ENCODE assay signal across 18 mouse cellular contexts in genomic region chr19:10189940-10190339, GRCm38 (mm10). TPM values are rescaled to one million over a fixed set of nuclear protein-coding genes. Genes with fewer than 3 reads are reported as not detected.
DNase-seq lines count a peak whose midpoint lies in the region; ATAC-seq and TF ChIP-seq lines count a peak whose summit lies in the region.
"Had no signal": no experiment of that assay in that cellular context is flagged by ENCODE, and none has a peak within 500 bp of the region (broad histone marks: within the 10 kb centered on the region; RNA-seq: fewer than 3 reads in every experiment).

No protein-coding gene starts in this region.

- peaks cover 34% of the 10 kb centered on the region for H3K4me1 ChIP-seq in kidney, adult 2 months (ENCODE audit: control insufficient read depth, insufficient read depth, low read length)
- peaks cover 39% of the 10 kb centered on the region for H3K4me1 ChIP-seq in liver, embryonic 13.5 days (replicated peaks)
- H3K4me1 ChIP-seq in intestine, embryonic 16.5 days (ENCODE audit: control insufficient read depth, insufficient read depth, low read length), result peaks cover 9% of the 10 kb centered on the region
- 0 out of 2 replicates have a peak, but pooled peaks cover 3% of the 10 kb centered on the region for H3K4me1 ChIP-seq in stomach, embryonic 16.5 days (ENCODE audit: control insufficient read depth, insufficient read depth, low read length)

- H3K4me3 ChIP-seq in kidney, adult 2 months (ENCODE audit: insufficient read depth, low read depth, low read length), result no peak overlapping the region
- H3K4me3 ChIP-seq in liver, embryonic 13.5 days (replicated peaks), result no peak overlapping the region
- no peak overlapping the region for H3K4me3 ChIP-seq in intestine, embryonic 16.5 days (ENCODE audit: low read length)
- H3K4me3 ChIP-seq in stomach, embryonic 16.5 days (replicated peaks; ENCODE audit: low read length), result no peak overlapping the region
- H3K4me3 ChIP-seq: embryonic facial prominence, embryonic 10.5 days; forebrain, embryonic 15.5 days; heart, embryonic 13.5 days; hindbrain, embryonic 15.5 days had no signal

- 87% methylated on average over 8 of the region's 8 CpGs for WGBS in kidney, adult 2 months
- WGBS in liver, embryonic 13.5 days (ENCODE audit: insufficient replicate concordance), result 84% methylated on average over 8 of the region's 8 CpGs
- 65% methylated on average over 8 of the region's 8 CpGs for WGBS in intestine, embryonic 16.5 days
- 79% methylated on average over 8 of the region's 8 CpGs for WGBS in stomach, embryonic 16.5 days

- H3K4me2 ChIP-seq in liver, embryonic 13.5 days, result no peak overlapping the region
- no peak overlapping the region for H3K4me2 ChIP-seq in intestine, embryonic 16.5 days (ENCODE audit: low read depth, low read length)
- H3K4me2 ChIP-seq in stomach, embryonic 16.5 days (ENCODE audit: low read depth, low read length), result no peak overlapping the region
- H3K4me2 ChIP-seq: forebrain, embryonic 15.5 days; heart, embryonic 13.5 days; hindbrain, embryonic 15.5 days had no signal

- H3K9ac ChIP-seq in liver, embryonic 13.5 days, result no peak overlapping the region
- H3K9ac ChIP-seq in intestine, embryonic 16.5 days (ENCODE audit: low read depth, low read length), result 0 out of 2 replicates have a peak overlapping the region, but pooled peaks have one; percentile 7
- H3K9ac ChIP-seq in stomach, embryonic 16.5 days (ENCODE audit: low read length), result no peak overlapping the region
- H3K9ac ChIP-seq: forebrain, embryonic 15.5 days; heart, embryonic 13.5 days; hindbrain, embryonic 15.5 days had no signal

- H3K27ac ChIP-seq in kidney, adult 2 months (ENCODE audit: insufficient read depth, low read depth, low read length), result peak overlapping the region; percentile 26; the same call in 1 of the 2 replicates
- H3K27ac ChIP-seq in liver, embryonic 13.5 days, result peak overlapping the region; percentile 19
- H3K27ac ChIP-seq in intestine, embryonic 16.5 days (ENCODE audit: low read length), result peak overlapping the region; percentile 21
- H3K27ac ChIP-seq in stomach, embryonic 16.5 days (ENCODE audit: low read length), result peak overlapping the region; percentile 37; the same call in 1 of the 2 replicates
- H3K27ac ChIP-seq: embryonic facial prominence, embryonic 10.5 days; forebrain, embryonic 15.5 days; heart, embryonic 13.5 days; hindbrain, embryonic 15.5 days had no signal

- TF ChIP-seq CTCF in kidney, adult 2 months (conservative IDR thresholded peaks at IDR 0.05; ENCODE audit: insufficient read depth, insufficient read length, low read depth, low read length), result no peak

- H3K36me3 ChIP-seq in kidney, adult 2 months (ENCODE audit: control insufficient read depth, insufficient read depth, low read length), result no peaks in the 10 kb centered on the region
- peaks cover 99% of the 10 kb centered on the region for H3K36me3 ChIP-seq in liver, embryonic 13.5 days
- H3K36me3 ChIP-seq in intestine, embryonic 16.5 days (ENCODE audit: control insufficient read depth, insufficient read depth, low read length), result peaks cover 44% of the 10 kb centered on the region
- peaks cover 24% of the 10 kb centered on the region for H3K36me3 ChIP-seq in stomach, embryonic 16.5 days (ENCODE audit: control insufficient read depth, insufficient read depth, low read length)

- intact Hi-C loops in gastrocnemius, postnatal 14 days (cut with DNase I; ENCODE audit: low total_unique reads), result loop anchor here (10.0 kb wide), 2 partner anchors 85 to 265 kb away; partner anchors contain the start of gene Fads2

- no peak for TF ChIP-seq POLR2A in kidney, adult 2 months (IDR thresholded peaks at IDR 0.05; ENCODE audit: low read depth, low read length)

- no peaks in the 10 kb centered on the region for H3K9me3 ChIP-seq in liver, embryonic 13.5 days (replicated peaks)
- no peaks in the 10 kb centered on the region for H3K9me3 ChIP-seq in intestine, embryonic 16.5 days (ENCODE audit: control insufficient read depth, low read length)
- H3K9me3 ChIP-seq in stomach, embryonic 16.5 days (replicated peaks; ENCODE audit: control insufficient read depth, low read length), result no peaks in the 10 kb centered on the region
- H3K9me3 ChIP-seq: embryonic facial prominence, embryonic 10.5 days; forebrain, embryonic 15.5 days; heart, embryonic 13.5 days; hindbrain, embryonic 15.5 days had no signal

- no peak for ATAC-seq in liver, embryonic 13.5 days (ENCODE audit: low read depth)
- peak; percentile 66 for ATAC-seq in intestine, embryonic 16.5 days
- ATAC-seq in stomach, embryonic 16.5 days (ENCODE audit: insufficient read depth, low FRiP score), result no peak; the same call in 1 of the 2 replicates
- ATAC-seq: forebrain, embryonic 15.5 days had no signal

- H3K27me3 ChIP-seq in kidney, adult 2 months (replicated peaks; ENCODE audit: control insufficient read depth, insufficient read depth, low read length), result no peaks in the 10 kb centered on the region
- no peaks in the 10 kb centered on the region for H3K27me3 ChIP-seq in liver, embryonic 13.5 days
- no peaks in the 10 kb centered on the region for H3K27me3 ChIP-seq in intestine, embryonic 16.5 days (replicated peaks; ENCODE audit: control insufficient read depth, insufficient read depth, low read length)
- H3K27me3 ChIP-seq in stomach, embryonic 16.5 days (ENCODE audit: control insufficient read depth, insufficient read depth, low read length), result no peaks in the 10 kb centered on the region
- H3K27me3 ChIP-seq: CH12.LX; forebrain, embryonic 15.5 days; heart, embryonic 13.5 days; hindbrain, embryonic 15.5 days had no signal

- DNase-seq in kidney, adult 2 months, result no peak
- DNase-seq in kidney, postnatal 36 days, result no peak
- DNase-seq in liver, embryonic 13.5 days, result no peak
- no peak for DNase-seq in liver
- DNase-seq in gastrocnemius, postnatal 14 days, result no peak
- DNase-seq: adrenal gland, adult 2 months; adrenal gland, postnatal 25 days; cerebellum, adult 2 months; cerebellum, postnatal 10 days; gastrocnemius, postnatal 10 days; heart, postnatal 36 days had no signal

RNA-seq across cellular contexts. Expression of gene Fads1, which starts 7.3 kb away (rescaled TPM):
- polyA plus RNA-seq in kidney, adult 2 months (2012; rRNA removed), result 87.4 and 88.4 TPM in 2 replicates
- 60.2 and 77.5 TPM in 2 replicates for polyA plus RNA-seq in liver, embryonic 13.5 days (2015; fragmentation: Nextera tagmentation; extraction: Ambion mirVana)
- 146 and 154 TPM in 2 replicates for polyA plus RNA-seq in intestine, embryonic 16.5 days (2015; fragmentation: Nextera tagmentation; extraction: Ambion mirVana)
- 107 and 117 TPM in 2 replicates for polyA plus RNA-seq in stomach, embryonic 16.5 days (2015; fragmentation: Nextera tagmentation; extraction: Ambion mirVana)
- 10 to 100 TPM; 10.5 to 16.5 TPM for total RNA-seq in gastrocnemius, postnatal 14 days (2021)

RNA-seq across cellular contexts. Expression of gene Tmem258, which starts 13.9 kb away (rescaled TPM):
- polyA plus RNA-seq in kidney, adult 2 months (2012; rRNA removed), result 123 and 135 TPM in 2 replicates
- polyA plus RNA-seq in liver, embryonic 13.5 days (2015; fragmentation: Nextera tagmentation; extraction: Ambion mirVana), result 332 and 375 TPM in 2 replicates
- polyA plus RNA-seq in intestine, embryonic 16.5 days (2015; fragmentation: Nextera tagmentation; extraction: Ambion mirVana), result 466 and 467 TPM in 2 replicates
- polyA plus RNA-seq in stomach, embryonic 16.5 days (2015; fragmentation: Nextera tagmentation; extraction: Ambion mirVana), result 400 and 452 TPM in 2 replicates
- total RNA-seq in gastrocnemius, postnatal 14 days (2021), result 10 to 100 TPM; 92.6 to 96.5 TPM

RNA-seq across cellular contexts. Expression of gene Fen1, which starts 14.0 kb away (rescaled TPM):
- 4.8 and 4.9 TPM in 2 replicates for polyA plus RNA-seq in kidney, adult 2 months (2012; rRNA removed)
- polyA plus RNA-seq in liver, embryonic 13.5 days (2015; fragmentation: Nextera tagmentation; extraction: Ambion mirVana), result 190 and 208 TPM in 2 replicates
- polyA plus RNA-seq in intestine, embryonic 16.5 days (2015; fragmentation: Nextera tagmentation; extraction: Ambion mirVana), result 77.9 and 87.8 TPM in 2 replicates
- 72.3 and 83.6 TPM in 2 replicates for polyA plus RNA-seq in stomach, embryonic 16.5 days (2015; fragmentation: Nextera tagmentation; extraction: Ambion mirVana)
- 1 to 10 TPM; 4.2 to 6.2 TPM for total RNA-seq in gastrocnemius, postnatal 14 days (2021)

RNA-seq across cellular contexts. Expression of gene Myrf, which starts 50.6 kb away (rescaled TPM):
- 18.8 and 24.5 TPM in 2 replicates for polyA plus RNA-seq in kidney, adult 2 months (2012; rRNA removed)
- polyA plus RNA-seq in liver, embryonic 13.5 days (2015; fragmentation: Nextera tagmentation; extraction: Ambion mirVana), result 3.2 and 3.4 TPM in 2 replicates
- polyA plus RNA-seq in intestine, embryonic 16.5 days (2015; fragmentation: Nextera tagmentation; extraction: Ambion mirVana), result 9.9 and 10.1 TPM in 2 replicates
- 16.6 and 17.6 TPM in 2 replicates for polyA plus RNA-seq in stomach, embryonic 16.5 days (2015; fragmentation: Nextera tagmentation; extraction: Ambion mirVana)
- under 1 TPM in 1 of 2 experiments, not detected in 1; 0.08 TPM for total RNA-seq in gastrocnemius, postnatal 14 days (2021)

Comparison
In these comparisons a context has a peak if more than half of its experiments do, and no peak if none do; other contexts are left out.
1. RNA of gene Fen1, which starts 14.0 kb away (polyA plus RNA-seq): 190 to 208 TPM in liver, embryonic 13.5 days, 77.9 to 87.8 TPM in intestine, embryonic 16.5 days and 72.3 to 83.6 TPM in stomach, embryonic 16.5 days; 4.8 to 4.9 TPM in kidney, adult 2 months; every median in the first group is over 10 times any median in the second.
2. Peak in every context shown above with its lines, with median percentiles within 50 percentile points of each other: H3K27ac ChIP-seq.